Mouse (Mus musculus) erythroblast, embryonic 14.5 days (primary cell): ENCODE results near the gene Olfr1221.

Experiments
- GATA1 ChIP-seq: IDR thresholded peaks from 2 replicates; pipeline ENCODE4 v1.6.1; 2012; ENCODE audit warnings: low read length, inconsistent platforms, mixed read lengths
- TAL1 ChIP-seq: IDR thresholded peaks from 3 replicates; pipeline ENCODE4 v1.6.1; 2012; ENCODE audit warnings: low read length, inconsistent platforms, mixed read lengths

DNA sequence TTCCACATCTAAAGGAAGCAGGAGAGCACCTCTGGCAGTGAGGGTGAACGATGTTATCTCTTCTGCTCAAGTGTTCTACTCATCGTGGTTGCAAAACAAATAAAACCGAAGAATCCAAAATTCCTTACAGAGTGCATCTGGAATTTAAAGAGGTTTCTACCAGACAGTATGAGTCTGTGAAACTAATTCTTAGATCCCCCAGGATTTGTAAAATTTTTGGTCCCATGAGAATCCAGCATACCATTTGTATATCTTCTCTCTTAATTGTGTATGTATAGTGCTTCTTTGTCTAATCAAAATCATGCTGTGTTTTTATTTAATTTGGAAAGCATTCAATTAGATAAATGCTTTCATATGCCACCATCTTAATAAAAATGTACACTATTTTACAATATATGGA, 15.9 kb upstream of the Olfr1221 start, which contains the start of gene Olfr1222:
- TF ChIP-seq GATA1, result no peak
- TF ChIP-seq TAL1, result no peak
